Mouse (Mus musculus) neural tube, embryonic 12.5 days (tissue): Measurements from ENCODE around the gene Marc2. TPM values are rescaled to one million over a fixed set of nuclear protein-coding genes. Genes with fewer than 3 reads are reported as not detected.

ENCODE experiments used
- ATAC-seq: fragments of 200-750 bp; cut with Nextera tagmentation; 2 replicates; pipeline ENCODE4 v1.8.0; 2017; ENCODE audit warnings: low read depth, mild to moderate bottlenecking, moderate TSS enrichment, moderate library complexity; ENCODE audit not compliant: low FRiP score
- H3K27ac ChIP-seq: fragments of 300-500 bp; sonication (generic); 2 replicates; pipeline ENCODE4 v1.5.1; 2016
- H3K27me3 ChIP-seq: fragments of 300-500 bp; sonication (generic); replicated peaks from 2 replicates; pipeline ENCODE4 v1.6.1; 2016; ENCODE audit warnings: mild to moderate bottlenecking
- H3K36me3 ChIP-seq: fragments of 300-500 bp; sonication (generic); 2 replicates; pipeline ENCODE4 v1.6.1; 2016; ENCODE audit warnings: mild to moderate bottlenecking
- H3K4me1 ChIP-seq: fragments of 300-500 bp; sonication (generic); 2 replicates; pipeline ENCODE4 v1.6.1; 2016
- H3K4me2 ChIP-seq: fragments of 300-500 bp; sonication (generic); replicated peaks from 2 replicates; pipeline ENCODE4 v1.6.1; 2016; ENCODE audit warnings: mild to moderate bottlenecking
- H3K4me3 ChIP-seq: fragments of 300-500 bp; sonication (generic); 2 replicates; pipeline ENCODE4 v1.5.1; 2016
- H3K9ac ChIP-seq: fragments of 300-500 bp; sonication (generic); 2 replicates; pipeline ENCODE4 v1.6.1; 2016; ENCODE audit warnings: mild to moderate bottlenecking
- H3K9me3 ChIP-seq: fragments of 300-500 bp; sonication (generic); 2 replicates; pipeline ENCODE4 v1.6.1; 2016; ENCODE audit warnings: mild to moderate bottlenecking
- WGBS: fragments of 180-500 bp; shearing (Covaris S2); methylation state at CpG from one replicate; pipeline ENCODE4 v1.1.7; 2016; 5-methylcytosine and 5-hydroxymethylcytosine counted together
- polyA plus RNA-seq: library from polyadenylated mRNA; unstranded; fragments of >200 nt; fragmentation: Nextera tagmentation; extraction: Ambion mirVana; gene quantifications from 2 replicates; pipeline ENCODE4 v1.2.1, GENCODE M21; 2016

The Marc2 gene
- polyA plus RNA-seq, 1 experiment from 2014 or later, result 107 TPM

- Histone ChIP-seq H3K4me2 (peak overlapping the region; percentile 24), H3K9me3 (no peaks in the 10 kb centered on the region), H3K4me3 (no peak overlapping the region), H3K9ac (no peak overlapping the region), H3K27me3 (no peaks in the 10 kb centered on the region), H3K27ac (no peak overlapping the region), H3K36me3 (no peaks in the 10 kb centered on the region), H3K4me1 (no peaks in the 10 kb centered on the region)
- 17% methylated on average over 27 of the region's 27 CpGs for WGBS
- peak; percentile 66 for ATAC-seq
These were observed 52.9 kb downstream of the Marc2 start for GRCm38 (mm10) chr1:184793163-184793876.

- WGBS, result 8% methylated on average over 2 of the region's 2 CpGs
- H3K27me3 ChIP-seq, result no peaks in the 10 kb centered on the region
- H3K4me2 ChIP-seq, result no peak overlapping the region
- H3K9me3 ChIP-seq, result no peaks in the 10 kb centered on the region
- H3K27ac ChIP-seq, result no peak overlapping the region
- no peak overlapping the region for H3K9ac ChIP-seq
- no peak overlapping the region for H3K4me3 ChIP-seq
- no peaks in the 10 kb centered on the region for H3K36me3 ChIP-seq
- H3K4me1 ChIP-seq, result no peaks in the 10 kb centered on the region
- ATAC-seq, result no peak
These were observed 55.1 kb downstream of the Marc2 start for GRCm38 (mm10) chr1:184791109-184791508.

- no peak for ATAC-seq
- no peak overlapping the region for H3K4me3 ChIP-seq
- H3K36me3 ChIP-seq, result no peaks in the 10 kb centered on the region
- no peak overlapping the region for H3K4me2 ChIP-seq
- no peak overlapping the region for H3K27ac ChIP-seq
- H3K27me3 ChIP-seq, result no peaks in the 10 kb centered on the region
- no peaks in the 10 kb centered on the region for H3K9me3 ChIP-seq
- H3K4me1 ChIP-seq, result no peaks in the 10 kb centered on the region
- no peak overlapping the region for H3K9ac ChIP-seq
- WGBS, result 69% methylated on average over 13 of the region's 13 CpGs
These were observed 59.7 kb downstream of the Marc2 start for GRCm38 (mm10) chr1:184786376-184787151.

GRCm38 (mm10) chr1:184783641-184784040 is 62.6 kb downstream of the Marc2 start:
- H3K4me3 ChIP-seq, result no peak overlapping the region
- no peaks in the 10 kb centered on the region for H3K27me3 ChIP-seq
- 65% methylated on average over 4 of the region's 4 CpGs for WGBS
- H3K9me3 ChIP-seq, result no peaks in the 10 kb centered on the region
- no peaks in the 10 kb centered on the region for H3K4me1 ChIP-seq
- H3K27ac ChIP-seq, result no peak overlapping the region
- no peak overlapping the region for H3K9ac ChIP-seq
- ATAC-seq, result no peak
- H3K36me3 ChIP-seq, result no peaks in the 10 kb centered on the region
- H3K4me2 ChIP-seq, result no peak overlapping the region

GRCm38 (mm10) chr1:184782161-184782513 is 64.1 kb downstream of the Marc2 start:
- no peak overlapping the region for H3K9ac ChIP-seq
- no peaks in the 10 kb centered on the region for H3K9me3 ChIP-seq
- H3K4me3 ChIP-seq, result no peak overlapping the region
- H3K27me3 ChIP-seq, result no peaks in the 10 kb centered on the region
- H3K36me3 ChIP-seq, result no peaks in the 10 kb centered on the region
- 78% methylated on average over 14 of the region's 14 CpGs for WGBS
- H3K27ac ChIP-seq, result no peak overlapping the region
- H3K4me2 ChIP-seq, result no peak overlapping the region
- no peak for ATAC-seq
- no peaks in the 10 kb centered on the region for H3K4me1 ChIP-seq

GRCm38 (mm10) chr1:184781286-184782160 is 64.7 kb downstream of the Marc2 start:
- H3K27me3 ChIP-seq, result no peaks in the 10 kb centered on the region
- H3K27ac ChIP-seq, result no peak overlapping the region
- H3K9me3 ChIP-seq, result no peaks in the 10 kb centered on the region
- no peak overlapping the region for H3K4me3 ChIP-seq
- H3K4me1 ChIP-seq, result no peaks in the 10 kb centered on the region
- H3K9ac ChIP-seq, result no peak overlapping the region
- ATAC-seq, result no peak
- 78% methylated on average over 10 of the region's 10 CpGs for WGBS
- H3K4me2 ChIP-seq, result no peak overlapping the region
- H3K36me3 ChIP-seq, result no peaks in the 10 kb centered on the region

- no peak overlapping the region for H3K9ac ChIP-seq
- no peaks in the 10 kb centered on the region for H3K9me3 ChIP-seq
- no peak for ATAC-seq
- no peaks in the 10 kb centered on the region for H3K27me3 ChIP-seq
- H3K4me1 ChIP-seq, result no peaks in the 10 kb centered on the region
- H3K27ac ChIP-seq, result no peak overlapping the region
- H3K4me2 ChIP-seq, result no peak overlapping the region
- H3K36me3 ChIP-seq, result no peaks in the 10 kb centered on the region
- WGBS, result 89% methylated on average over 6 of the region's 6 CpGs
- no peak overlapping the region for H3K4me3 ChIP-seq
These were observed 68.1 kb downstream of the Marc2 start for GRCm38 (mm10) chr1:184778157-184778556.

GRCm38 (mm10) chr1:184777061-184777795 is 69.0 kb downstream of the Marc2 start:
- H3K4me3 ChIP-seq, result no peak overlapping the region
- H3K36me3 ChIP-seq, result no peaks in the 10 kb centered on the region
- H3K4me2 ChIP-seq, result no peak overlapping the region
- no peaks in the 10 kb centered on the region for H3K4me1 ChIP-seq
- no peaks in the 10 kb centered on the region for H3K9me3 ChIP-seq
- WGBS, result 35% methylated on average over 22 of the region's 22 CpGs
- ATAC-seq, result no peak
- no peaks in the 10 kb centered on the region for H3K27me3 ChIP-seq
- no peak overlapping the region for H3K27ac ChIP-seq
- no peak overlapping the region for H3K9ac ChIP-seq

- no peak overlapping the region for H3K27ac ChIP-seq
- no peak overlapping the region for H3K4me3 ChIP-seq
- no peaks in the 10 kb centered on the region for H3K27me3 ChIP-seq
- H3K36me3 ChIP-seq, result no peaks in the 10 kb centered on the region
- H3K4me2 ChIP-seq, result no peak overlapping the region
- 54% methylated on average over 9 of the region's 9 CpGs for WGBS
- ATAC-seq, result no peak
- H3K4me1 ChIP-seq, result no peaks in the 10 kb centered on the region
- no peak overlapping the region for H3K9ac ChIP-seq
- H3K9me3 ChIP-seq, result no peaks in the 10 kb centered on the region
These were observed 71.0 kb downstream of the Marc2 start for GRCm38 (mm10) chr1:184775289-184775688.

GRCm38 (mm10) chr1:184771891-184772249 is 74.4 kb downstream of the Marc2 start:
- Histone ChIP-seq H3K4me3 (no peak overlapping the region), H3K4me2 (no peak overlapping the region; the same call in 1 of the 2 replicates)
- no peak for ATAC-seq

GRCm38 (mm10) chr1:184771202-184771890 is 74.9 kb downstream of the Marc2 start:
- no peak overlapping the region for H3K9ac ChIP-seq
- no peaks in the 10 kb centered on the region for H3K9me3 ChIP-seq
- H3K4me2 ChIP-seq, result peak overlapping the region; percentile 39
- 0 out of 2 replicates have a peak, but pooled peaks have one; percentile 58 for ATAC-seq
- no peaks in the 10 kb centered on the region for H3K27me3 ChIP-seq
- H3K27ac ChIP-seq, result no peak overlapping the region
- no peaks in the 10 kb centered on the region for H3K36me3 ChIP-seq
- H3K4me1 ChIP-seq, result no peaks in the 10 kb centered on the region
- WGBS, result 23% methylated on average over 18 of the region's 18 CpGs
- H3K4me3 ChIP-seq, result no peak overlapping the region

More at GRCm38 (mm10) chr1:184771891-184772249, 74.4 kb downstream of the Marc2 start:
- Histone ChIP-seq H3K27ac (no peak overlapping the region), H3K9me3 (no peaks in the 10 kb centered on the region), H3K27me3 (no peaks in the 10 kb centered on the region), H3K4me1 (no peaks in the 10 kb centered on the region), H3K9ac (no peak overlapping the region), H3K36me3 (no peaks in the 10 kb centered on the region)
- 15% methylated on average over 9 of the region's 9 CpGs for WGBS
